Mouse (Mus musculus): Measurements from ENCODE around the gene Josd2.

Josd2 gene

GRCm38 (mm10) chr7:44490281-44490680 is 22.5 kb downstream of the Josd2 start:
- in situ Hi-C loops (cut with MboI; ENCODE audit: low pct_unique_long_range_greater_than_20kb in 1 of 2, low sequenced_read_pairs in 2 of 2, unreplicated experiment in 1 of 2), result no loop called here

GRCm38 (mm10) chr7:44491391-44491790 is 23.6 kb downstream of the Josd2 start:
- in situ Hi-C loops (cut with MboI; ENCODE audit: low pct_unique_long_range_greater_than_20kb in 1 of 2, low sequenced_read_pairs in 2 of 2, unreplicated experiment in 1 of 2), result no loop called here

- in situ Hi-C loops (cut with MboI; ENCODE audit: low pct_unique_long_range_greater_than_20kb in 1 of 2, low sequenced_read_pairs in 2 of 2, unreplicated experiment in 1 of 2), result no loop called here
These were observed 24.5 kb downstream of the Josd2 start for GRCm38 (mm10) chr7:44492166-44492826.

- in situ Hi-C loops (cut with MboI; ENCODE audit: low pct_unique_long_range_greater_than_20kb in 1 of 2, low sequenced_read_pairs in 2 of 2, unreplicated experiment in 1 of 2), result loop anchor here in 1 of 2 experiments (5.0 kb wide), 2 partner anchors 63 to 92 kb away; no protein-coding TSS in a partner anchor
These were observed 26.9 kb downstream of the Josd2 start for GRCm38 (mm10) chr7:44494681-44495080.

GRCm38 (mm10) chr7:44495086-44495485 is 27.3 kb downstream of the Josd2 start:
- in situ Hi-C loops (cut with MboI; ENCODE audit: low pct_unique_long_range_greater_than_20kb in 1 of 2, low sequenced_read_pairs in 2 of 2, unreplicated experiment in 1 of 2), result loop anchor here in 1 of 2 experiments (5.0 kb wide), 2 partner anchors 62 to 93 kb away; no protein-coding TSS in a partner anchor

GRCm38 (mm10) chr7:44495992-44496770 is 28.4 kb downstream of the Josd2 start, which contains the start of the genes Emc10 and Fam71e1:
Gene Emc10, minus strand, starts transcription at chr7:44496529.
Gene Fam71e1, plus strand, starts transcription at chr7:44496581.
- in situ Hi-C loops (cut with MboI; ENCODE audit: low pct_unique_long_range_greater_than_20kb in 1 of 2, low sequenced_read_pairs in 2 of 2, unreplicated experiment in 1 of 2), result loop anchor here in 1 of 2 experiments (5.0 kb wide), 2 partner anchors 61 to 94 kb away; no protein-coding TSS in a partner anchor

GRCm38 (mm10) chr7:44496771-44497109 is 29.0 kb downstream of the Josd2 start:
- in situ Hi-C loops (cut with MboI; ENCODE audit: low pct_unique_long_range_greater_than_20kb in 1 of 2, low sequenced_read_pairs in 2 of 2, unreplicated experiment in 1 of 2), result loop anchor here in 1 of 2 experiments (5.0 kb wide), 2 partner anchors 61 to 94 kb away; no protein-coding TSS in a partner anchor

GRCm38 (mm10) chr7:44497361-44498055 is 29.7 kb downstream of the Josd2 start:
- in situ Hi-C loops (cut with MboI; ENCODE audit: low pct_unique_long_range_greater_than_20kb in 1 of 2, low sequenced_read_pairs in 2 of 2, unreplicated experiment in 1 of 2), result loop anchor here in 1 of 2 experiments (5.0 kb wide), 2 partner anchors 60 to 95 kb away; no protein-coding TSS in a partner anchor

GRCm38 (mm10) chr7:44498922-44499321 is 31.1 kb downstream of the Josd2 start:
- in situ Hi-C loops (cut with MboI; ENCODE audit: low pct_unique_long_range_greater_than_20kb in 1 of 2, low sequenced_read_pairs in 2 of 2, unreplicated experiment in 1 of 2), result loop anchor here in 1 of 2 experiments (5.0 kb wide), 2 partner anchors 58 to 97 kb away; no protein-coding TSS in a partner anchor

- in situ Hi-C loops (cut with MboI; ENCODE audit: low pct_unique_long_range_greater_than_20kb in 1 of 2, low sequenced_read_pairs in 2 of 2, unreplicated experiment in 1 of 2), result no loop called here
These were observed 32.3 kb downstream of the Josd2 start for GRCm38 (mm10) chr7:44500046-44500445.

- in situ Hi-C loops (cut with MboI; ENCODE audit: low pct_unique_long_range_greater_than_20kb in 1 of 2, low sequenced_read_pairs in 2 of 2, unreplicated experiment in 1 of 2), result no loop called here
These were observed 33.9 kb downstream of the Josd2 start for GRCm38 (mm10) chr7:44501563-44502115.

- in situ Hi-C loops (cut with MboI; ENCODE audit: low pct_unique_long_range_greater_than_20kb in 1 of 2, low sequenced_read_pairs in 2 of 2, unreplicated experiment in 1 of 2), result loop anchor here in 1 of 2 experiments (5.0 kb wide), 1 partner anchor 135 kb away; no protein-coding TSS in a partner anchor
These were observed 39.7 kb downstream of the Josd2 start for GRCm38 (mm10) chr7:44507491-44507890.

GRCm38 (mm10) chr7:44519240-44519913 is 51.6 kb downstream of the Josd2 start:
- in situ Hi-C loops (cut with MboI; ENCODE audit: low pct_unique_long_range_greater_than_20kb in 1 of 2, low sequenced_read_pairs in 2 of 2, unreplicated experiment in 1 of 2), result loop anchor here in 1 of 2 experiments (5.0 kb wide), 1 partner anchor 43 kb away; no protein-coding TSS in a partner anchor

- in situ Hi-C loops (cut with MboI; ENCODE audit: low pct_unique_long_range_greater_than_20kb in 1 of 2, low sequenced_read_pairs in 2 of 2, unreplicated experiment in 1 of 2), result no loop called here
These were observed 53.2 kb downstream of the Josd2 start for GRCm38 (mm10) chr7:44520990-44521389.

All from mouse embryonic stem cell (cell line).